Mouse (Mus musculus) neural tube, embryonic 14.5 days (tissue): ENCODE data around the gene Git1. TPM values are rescaled to one million over a fixed set of nuclear protein-coding genes. Genes with fewer than 3 reads are reported as not detected.
A peak's percentile ranks its signal among the peaks of the same experiment; 100 is the strongest.

Source experiments
- ATAC-seq: fragments of 200-750 bp; cut with Nextera tagmentation; 2 replicates; pipeline ENCODE4 v1.8.0; 2017; ENCODE audit warnings: low read depth, mild to moderate bottlenecking, moderate TSS enrichment, moderate library complexity
- H3K27ac ChIP-seq: fragments of 300-500 bp; sonication (generic); 2 replicates; pipeline ENCODE4 v1.5.1; 2014; ENCODE audit warnings: low read depth, mild to moderate bottlenecking, control low read depth, low read length, moderate library complexity, mixed read lengths
- H3K27me3 ChIP-seq: fragments of 300-500 bp; sonication (generic); 2 replicates; pipeline ENCODE4 v1.6.1; 2014; ENCODE audit warnings: low read length; ENCODE audit not compliant: control insufficient read depth, insufficient read depth
- H3K36me3 ChIP-seq: fragments of 300-500 bp; sonication (generic); 2 replicates; pipeline ENCODE4 v1.6.1; 2014; ENCODE audit warnings: low read length, mixed read lengths; ENCODE audit not compliant: control insufficient read depth, insufficient read depth
- H3K4me1 ChIP-seq: fragments of 300-500 bp; sonication (generic); 2 replicates; pipeline ENCODE4 v1.6.1; 2014; ENCODE audit warnings: low read length; ENCODE audit not compliant: control insufficient read depth, insufficient read depth
- H3K4me2 ChIP-seq: fragments of 300-500 bp; sonication (generic); 2 replicates; pipeline ENCODE4 v1.6.1; 2014; ENCODE audit warnings: mild to moderate bottlenecking, low read depth, low read length, control low read depth
- H3K4me3 ChIP-seq: fragments of 300-500 bp; sonication (generic); 2 replicates; pipeline ENCODE4 v1.5.1; 2014; ENCODE audit warnings: low read depth, low read length, control low read depth, mixed read lengths
- H3K9ac ChIP-seq: fragments of 300-500 bp; sonication (generic); replicated peaks from 2 replicates; pipeline ENCODE4 v1.6.1; 2014; ENCODE audit warnings: low read depth, mild to moderate bottlenecking, control low read depth, low read length, mixed read lengths
- H3K9me3 ChIP-seq: fragments of 300-500 bp; sonication (generic); 2 replicates; pipeline ENCODE4 v1.6.1; 2016; ENCODE audit warnings: low read length; ENCODE audit not compliant: control insufficient read depth
- WGBS: fragments of 180-500 bp; shearing (Covaris S2); extraction: QIAGEN DNeasy Blood & Tissue Kit; methylation state at CpG from one replicate; pipeline ENCODE4 v1.1.7; 2014; 5-methylcytosine and 5-hydroxymethylcytosine counted together
- polyA plus RNA-seq: library from polyadenylated mRNA; unstranded; fragments of >200 nt; fragmentation: Nextera tagmentation; extraction: Ambion mirVana; gene quantifications from 2 replicates; pipeline ENCODE4 v1.2.1, GENCODE M21; 2014

Gene Git1
- polyA plus RNA-seq, 1 experiment from 2014 or later = 20.3 TPM

- Histone ChIP-seq H3K27me3 (peaks cover 9% of the 10 kb centered on the region), H3K4me2 (peak within 1 kb of the TSS; percentile 98), H3K9ac (peak within 1 kb of the TSS; percentile 47), H3K36me3 (no peaks in the 10 kb centered on the region), H3K9me3 (no peaks in the 10 kb centered on the region), H3K27ac (no peak within 1 kb of the TSS), H3K4me3 (peak within 1 kb of the TSS; percentile 49), H3K4me1 (peaks cover 11% of the 10 kb centered on the region)
- 0 out of 2 replicates have a peak, but pooled peaks have one; percentile 55 for ATAC-seq
- under 1% methylated on average over 63 of the region's 73 CpGs for WGBS
Observed at GRCm38 (mm10) chr11:77462283-77463100, 30.9 kb upstream of the Git1 start, which contains the start of gene Coro6. Gene Coro6 (plus strand): TSS chr11:77462411.

GRCm38 (mm10) chr11:77463101-77463445, 30.3 kb upstream of the Git1 start:
- no peak overlapping the region for H3K27ac ChIP-seq
- H3K4me3 ChIP-seq = no peak overlapping the region
- peaks cover 11% of the 10 kb centered on the region for H3K4me1 ChIP-seq
- H3K9ac ChIP-seq = no peak overlapping the region
- peak overlapping the region; percentile 98; the same call in 1 of the 2 replicates for H3K4me2 ChIP-seq
- no peak for ATAC-seq
- 46% methylated on average over 8 of the region's 8 CpGs for WGBS
- no peaks in the 10 kb centered on the region for H3K36me3 ChIP-seq
- H3K27me3 ChIP-seq = peaks cover 9% of the 10 kb centered on the region
- no peaks in the 10 kb centered on the region for H3K9me3 ChIP-seq

GRCm38 (mm10) chr11:77463786-77464185, 29.6 kb upstream of the Git1 start:
- H3K27ac ChIP-seq = no peak overlapping the region
- no peak overlapping the region for H3K4me2 ChIP-seq
- no peaks in the 10 kb centered on the region for H3K36me3 ChIP-seq
- no peaks in the 10 kb centered on the region for H3K9me3 ChIP-seq
- WGBS = 77% methylated on average over 10 of the region's 10 CpGs
- no peak overlapping the region for H3K9ac ChIP-seq
- H3K4me1 ChIP-seq = peaks cover 11% of the 10 kb centered on the region
- no peak for ATAC-seq
- peaks cover 9% of the 10 kb centered on the region for H3K27me3 ChIP-seq
- H3K4me3 ChIP-seq = no peak overlapping the region

- Histone ChIP-seq H3K27me3 (peaks cover 9% of the 10 kb centered on the region), H3K9me3 (no peaks in the 10 kb centered on the region), H3K4me3 (no peak overlapping the region), H3K27ac (no peak overlapping the region), H3K9ac (no peak overlapping the region), H3K4me2 (no peak overlapping the region), H3K36me3 (no peaks in the 10 kb centered on the region), H3K4me1 (peaks cover 11% of the 10 kb centered on the region)
- 41% methylated on average over 4 of the region's 4 CpGs for WGBS
- no peak for ATAC-seq
Observed at GRCm38 (mm10) chr11:77464684-77465083, 28.7 kb upstream of the Git1 start.

DNA sequence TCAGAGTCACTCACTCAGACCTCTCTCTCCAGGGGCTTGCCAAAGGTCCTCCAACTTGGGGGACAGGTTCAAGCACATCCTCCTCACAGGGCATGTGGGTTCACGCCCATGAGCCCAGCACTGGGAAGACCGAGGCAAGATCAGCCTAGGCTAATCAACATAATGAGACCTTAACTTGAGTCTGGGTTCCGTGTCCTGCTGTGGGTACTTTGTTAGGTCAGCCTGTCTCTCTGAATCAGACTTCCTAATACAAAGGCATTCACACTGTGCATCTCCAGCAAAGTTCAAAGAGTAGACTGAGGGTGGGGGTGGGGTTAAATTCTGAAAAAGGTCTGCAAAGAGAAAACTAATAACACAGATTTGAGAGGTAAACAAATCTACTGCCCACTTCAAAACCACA, 28.3 kb upstream of the Git1 start:
- Histone ChIP-seq H3K27ac (no peak overlapping the region), H3K36me3 (no peaks in the 10 kb centered on the region), H3K4me1 (peaks cover 11% of the 10 kb centered on the region), H3K4me3 (no peak overlapping the region), H3K9me3 (no peaks in the 10 kb centered on the region), H3K9ac (no peak overlapping the region), H3K27me3 (peaks cover 9% of the 10 kb centered on the region), H3K4me2 (no peak overlapping the region)
- WGBS = 38% methylated on average over 3 of the region's 3 CpGs
- ATAC-seq = no peak

DNA sequence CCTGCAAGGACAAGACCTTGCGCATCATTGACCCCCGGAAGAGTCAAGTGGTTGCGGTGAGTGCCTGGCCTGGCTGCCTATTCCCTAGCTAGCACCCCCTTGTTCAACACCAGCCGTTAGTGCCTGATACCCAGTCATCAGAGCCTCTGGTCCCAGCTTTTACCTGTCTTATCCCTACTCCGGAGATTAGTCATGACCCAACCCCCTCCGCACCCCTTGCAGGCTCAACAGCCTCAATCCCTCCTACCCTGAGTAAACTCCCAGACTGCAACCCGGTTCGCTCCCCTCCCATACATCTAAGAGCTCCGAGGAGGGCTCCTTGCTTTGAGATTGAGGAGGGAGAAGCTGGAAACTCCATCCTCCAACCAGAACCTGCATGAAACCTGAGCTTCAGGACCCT, 26.8 kb upstream of the Git1 start:
- no peak overlapping the region for H3K4me3 ChIP-seq
- H3K9ac ChIP-seq = no peak overlapping the region
- no peaks in the 10 kb centered on the region for H3K9me3 ChIP-seq
- peaks cover 11% of the 10 kb centered on the region for H3K4me1 ChIP-seq
- H3K27me3 ChIP-seq = peaks cover 9% of the 10 kb centered on the region
- H3K36me3 ChIP-seq = peaks cover 8% of the 10 kb centered on the region
- WGBS = 38% methylated on average over 9 of the region's 9 CpGs
- no peak overlapping the region for H3K4me2 ChIP-seq
- H3K27ac ChIP-seq = no peak overlapping the region
- ATAC-seq = no peak

DNA sequence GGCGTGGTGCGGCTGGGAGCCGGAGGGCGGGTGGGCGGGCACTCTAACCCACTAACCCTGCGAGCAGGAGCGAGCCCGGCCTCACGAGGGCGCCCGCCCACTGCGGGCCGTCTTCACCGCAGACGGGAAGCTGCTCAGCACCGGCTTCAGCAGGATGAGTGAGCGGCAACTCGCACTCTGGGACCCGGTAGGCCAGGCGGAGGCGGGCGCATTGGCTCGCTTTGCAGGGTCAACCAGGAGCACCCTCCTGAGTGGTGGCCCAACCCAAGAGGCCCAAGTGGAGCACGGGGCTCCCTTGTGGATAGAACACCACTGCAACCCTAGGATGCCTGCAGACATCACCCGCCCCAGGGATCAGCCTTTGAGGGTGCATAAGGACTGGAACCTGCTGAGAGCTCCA, 26.2 kb upstream of the Git1 start:
- Histone ChIP-seq H3K27ac (no peak overlapping the region), H3K4me1 (peaks cover 6% of the 10 kb centered on the region; the same call in 1 of the 2 replicates), H3K4me2 (no peak overlapping the region), H3K27me3 (peaks cover 5% of the 10 kb centered on the region), H3K36me3 (peaks cover 13% of the 10 kb centered on the region), H3K4me3 (no peak overlapping the region), H3K9ac (no peak overlapping the region), H3K9me3 (no peaks in the 10 kb centered on the region)
- WGBS = 6% methylated on average over 24 of the region's 25 CpGs
- ATAC-seq = no peak

GRCm38 (mm10) chr11:77467784-77468183, 25.6 kb upstream of the Git1 start:
- peaks cover 5% of the 10 kb centered on the region for H3K27me3 ChIP-seq
- H3K9me3 ChIP-seq = no peaks in the 10 kb centered on the region
- H3K4me1 ChIP-seq = no peaks in the 10 kb centered on the region
- H3K27ac ChIP-seq = no peak overlapping the region
- no peak overlapping the region for H3K4me2 ChIP-seq
- peaks cover 20% of the 10 kb centered on the region for H3K36me3 ChIP-seq
- no peak overlapping the region for H3K4me3 ChIP-seq
- ATAC-seq = no peak
- WGBS = 7% methylated on average over 20 of the region's 20 CpGs
- H3K9ac ChIP-seq = no peak overlapping the region

- ATAC-seq = no peak
- Histone ChIP-seq H3K4me2 (no peak overlapping the region), H3K27me3 (peaks cover 5% of the 10 kb centered on the region; the same call in 1 of the 2 replicates), H3K36me3 (peaks cover 24% of the 10 kb centered on the region), H3K9me3 (no peaks in the 10 kb centered on the region), H3K27ac (no peak overlapping the region), H3K9ac (no peak overlapping the region), H3K4me3 (no peak overlapping the region), H3K4me1 (no peaks in the 10 kb centered on the region)
- WGBS = 82% methylated on average over 9 of the region's 9 CpGs
Observed at GRCm38 (mm10) chr11:77468397-77468796, 25.0 kb upstream of the Git1 start.
